Mouse (Mus musculus) hindbrain, embryonic 10.5 days (tissue): Measurements from ENCODE around the gene Ttc7. TPM values are rescaled to one million over a fixed set of nuclear protein-coding genes. Genes with fewer than 3 reads are reported as not detected.
A peak's percentile ranks its signal among the peaks of the same experiment; 100 is the strongest.

Experiments
- DNase-seq: peaks from one replicate; pipeline ENCODE4 v3.0.0-alpha.2; 2017; ENCODE audit warnings: low spot score
- H3K27ac ChIP-seq: fragments of 300-500 bp; sonication (generic); 2 replicates; pipeline ENCODE4 v1.5.1; 2016; ENCODE audit warnings: mild to moderate bottlenecking, moderate library complexity
- H3K27me3 ChIP-seq: fragments of 300-500 bp; sonication (generic); 2 replicates; pipeline ENCODE4 v1.6.1; 2016; ENCODE audit warnings: mild to moderate bottlenecking; ENCODE audit not compliant: poor library complexity, insufficient read depth, severe bottlenecking
- H3K36me3 ChIP-seq: fragments of 300-500 bp; sonication (generic); 2 replicates; pipeline ENCODE4 v1.6.1; 2016; ENCODE audit warnings: mild to moderate bottlenecking, moderate library complexity
- H3K4me1 ChIP-seq: fragments of 300-500 bp; sonication (generic); replicated peaks from 2 replicates; pipeline ENCODE4 v1.6.1; 2016; ENCODE audit warnings: mild to moderate bottlenecking
- H3K4me3 ChIP-seq: fragments of 300-500 bp; sonication (generic); 2 replicates; pipeline ENCODE4 v1.5.1; 2016; ENCODE audit warnings: mild to moderate bottlenecking, moderate library complexity
- H3K9me3 ChIP-seq: fragments of 300-500 bp; sonication (generic); 2 replicates; pipeline ENCODE4 v1.6.1; 2016; ENCODE audit warnings: mild to moderate bottlenecking, moderate library complexity
- WGBS: fragments of 180-500 bp; shearing (Covaris S2); methylation state at CpG from one replicate; pipeline ENCODE4 v1.1.7; 2016; 5-methylcytosine and 5-hydroxymethylcytosine counted together
- polyA plus RNA-seq: library from polyadenylated mRNA; unstranded; fragments of >200 nt; fragmentation: Nextera tagmentation; extraction: Ambion mirVana; gene quantifications from 2 replicates; pipeline ENCODE4 v1.2.1, GENCODE M21; 2016

Ttc7 gene
- polyA plus RNA-seq, 1 experiment from 2014 or later: 4.7 TPM

DNA sequence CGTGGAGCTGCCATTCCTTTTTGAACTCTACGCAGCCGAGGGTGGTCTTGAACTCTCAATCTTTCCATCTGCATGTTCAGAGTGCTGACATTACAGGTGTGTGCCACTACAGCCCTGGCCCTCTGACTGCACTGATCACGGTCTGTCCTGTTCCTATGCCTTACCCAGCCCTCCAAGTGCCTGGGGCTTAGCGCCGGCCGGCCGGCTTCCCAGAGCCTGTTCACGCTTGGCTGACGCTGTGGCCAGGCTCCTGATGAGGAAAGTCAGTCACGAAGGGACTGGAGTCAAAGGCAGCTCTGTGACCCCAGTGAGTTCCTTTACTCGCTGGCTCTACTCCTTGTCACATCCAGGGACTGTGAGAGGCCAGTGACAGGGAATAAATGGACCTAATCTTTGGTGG, 29.7 kb downstream of the Ttc7 start:
- H3K27me3 ChIP-seq: peaks cover 9% of the 10 kb centered on the region; the same call in 1 of the 2 replicates
- no peak overlapping the region for H3K4me3 ChIP-seq
- H3K27ac ChIP-seq: 0 out of 2 replicates have a peak overlapping the region, but pooled peaks have one; percentile 5
- H3K9me3 ChIP-seq: no peaks in the 10 kb centered on the region
- WGBS: 42% methylated on average over 12 of the region's 12 CpGs
- peak; percentile 44 for DNase-seq
- H3K4me1 ChIP-seq: peaks cover 52% of the 10 kb centered on the region
- H3K36me3 ChIP-seq: no peaks in the 10 kb centered on the region

DNA sequence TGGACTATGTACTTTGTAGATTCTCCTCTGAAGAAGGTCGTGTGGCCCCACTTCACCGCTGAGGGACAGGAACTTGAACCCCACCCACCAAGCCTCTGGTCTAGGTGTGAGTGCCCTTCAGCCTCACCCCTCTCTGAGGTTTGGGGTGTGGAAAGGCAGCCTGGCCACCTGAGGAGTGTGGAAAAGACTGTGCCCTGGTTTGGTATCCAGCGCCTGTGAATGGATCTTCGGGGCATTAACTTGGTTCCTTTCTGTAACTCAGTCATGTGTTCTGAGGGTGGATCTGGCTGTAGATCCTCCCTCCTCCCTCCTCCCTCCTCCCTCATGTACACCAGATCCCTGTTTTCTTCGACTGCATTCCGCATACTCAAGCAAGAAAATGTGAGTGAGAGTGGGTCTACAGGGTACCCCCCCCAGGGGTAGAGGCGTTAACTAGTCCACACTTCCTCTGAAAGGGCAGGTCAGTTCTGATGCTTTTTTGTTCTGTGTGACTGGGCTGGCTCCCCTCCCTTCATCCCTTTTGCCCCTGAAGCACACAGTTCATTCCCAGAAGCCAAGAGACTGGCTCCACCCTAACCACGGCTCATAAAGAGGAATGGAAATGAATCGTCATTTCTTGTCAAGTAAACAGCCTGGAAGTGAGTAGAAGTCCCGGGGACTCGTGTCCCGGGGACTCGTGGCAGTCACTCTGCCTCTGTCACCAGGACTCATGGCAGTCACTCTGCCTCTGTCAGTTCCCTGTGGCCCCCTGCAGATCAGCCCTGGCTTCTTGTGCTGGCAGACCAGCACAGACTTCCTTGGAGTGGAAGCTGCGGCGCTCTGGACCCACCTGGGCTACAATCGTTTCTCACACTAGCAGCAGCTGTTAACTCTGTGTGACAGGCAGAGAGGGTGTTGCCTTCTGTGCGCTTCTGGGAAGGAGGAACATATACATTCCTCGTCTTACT, 30.5 kb downstream of the Ttc7 start:
- H3K36me3 ChIP-seq: no peaks in the 10 kb centered on the region
- 63% methylated on average over 18 of the region's 18 CpGs for WGBS

DNA sequence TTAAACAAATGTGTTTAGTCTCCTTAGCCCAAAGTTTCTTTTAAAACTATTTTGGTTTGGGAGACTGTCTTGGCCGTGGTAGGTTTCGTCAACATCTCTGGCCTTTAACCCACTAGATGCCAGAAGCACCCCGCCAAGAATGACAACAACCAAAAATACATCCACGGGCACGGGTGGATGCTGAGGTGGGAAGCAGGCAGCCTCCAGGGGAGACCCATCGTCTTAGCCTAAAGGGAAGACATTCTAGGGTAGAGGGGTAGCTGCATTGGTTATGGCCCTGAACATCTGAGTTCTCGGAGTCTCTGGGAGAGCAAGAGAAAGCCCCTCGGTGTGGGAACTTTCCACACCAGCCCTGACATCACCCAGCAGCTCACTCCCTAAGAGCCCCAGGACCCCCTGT, 31.4 kb downstream of the Ttc7 start:
- peaks cover 9% of the 10 kb centered on the region; the same call in 1 of the 2 replicates for H3K27me3 ChIP-seq
- WGBS: 78% methylated on average over 8 of the region's 8 CpGs
- DNase-seq: no peak
- peaks cover 60% of the 10 kb centered on the region for H3K4me1 ChIP-seq
- no peaks in the 10 kb centered on the region for H3K9me3 ChIP-seq
- H3K4me3 ChIP-seq: no peak overlapping the region
- peak overlapping the region; percentile 31; the same call in 1 of the 2 replicates for H3K27ac ChIP-seq
- no peaks in the 10 kb centered on the region for H3K36me3 ChIP-seq

More for the DNA sequence above, 30.5 kb downstream of the Ttc7 start:
- no peaks in the 10 kb centered on the region for H3K9me3 ChIP-seq
- H3K27ac ChIP-seq: 0 out of 2 replicates have a peak overlapping the region, but pooled peaks have one; percentile 5
- no peak overlapping the region for H3K4me3 ChIP-seq
- H3K4me1 ChIP-seq: peaks cover 60% of the 10 kb centered on the region
- no peak for DNase-seq
- peaks cover 9% of the 10 kb centered on the region; the same call in 1 of the 2 replicates for H3K27me3 ChIP-seq

DNA sequence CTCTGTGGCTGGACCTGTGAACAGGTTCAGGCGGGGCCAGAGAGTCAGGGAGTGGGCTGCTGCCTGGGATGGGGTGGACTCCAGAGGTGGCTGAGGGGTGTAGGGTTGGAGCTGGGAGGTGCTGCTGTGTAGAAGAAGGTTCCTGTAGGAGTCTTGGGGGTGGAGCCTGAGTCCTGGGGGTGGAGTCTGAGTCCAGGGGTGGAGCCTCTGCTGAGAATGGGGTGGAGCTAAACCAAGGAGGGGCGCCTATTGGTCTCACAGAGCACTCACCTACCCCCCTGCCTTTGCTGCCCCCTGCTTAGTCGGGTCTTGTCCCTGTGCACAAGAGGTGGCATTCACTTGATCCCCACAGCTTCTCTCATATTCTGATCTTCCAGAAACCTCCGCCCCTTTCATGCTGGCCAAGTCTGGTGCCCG, 31.9 kb downstream of the Ttc7 start:
- H3K4me3 ChIP-seq: no peak overlapping the region
- H3K36me3 ChIP-seq: no peaks in the 10 kb centered on the region
- 64% methylated on average over 5 of the region's 5 CpGs for WGBS
- H3K27ac ChIP-seq: peak overlapping the region; percentile 31; the same call in 1 of the 2 replicates
- H3K4me1 ChIP-seq: peaks cover 60% of the 10 kb centered on the region
- H3K9me3 ChIP-seq: no peaks in the 10 kb centered on the region
- peaks cover 9% of the 10 kb centered on the region; the same call in 1 of the 2 replicates for H3K27me3 ChIP-seq
- DNase-seq: no peak

DNA sequence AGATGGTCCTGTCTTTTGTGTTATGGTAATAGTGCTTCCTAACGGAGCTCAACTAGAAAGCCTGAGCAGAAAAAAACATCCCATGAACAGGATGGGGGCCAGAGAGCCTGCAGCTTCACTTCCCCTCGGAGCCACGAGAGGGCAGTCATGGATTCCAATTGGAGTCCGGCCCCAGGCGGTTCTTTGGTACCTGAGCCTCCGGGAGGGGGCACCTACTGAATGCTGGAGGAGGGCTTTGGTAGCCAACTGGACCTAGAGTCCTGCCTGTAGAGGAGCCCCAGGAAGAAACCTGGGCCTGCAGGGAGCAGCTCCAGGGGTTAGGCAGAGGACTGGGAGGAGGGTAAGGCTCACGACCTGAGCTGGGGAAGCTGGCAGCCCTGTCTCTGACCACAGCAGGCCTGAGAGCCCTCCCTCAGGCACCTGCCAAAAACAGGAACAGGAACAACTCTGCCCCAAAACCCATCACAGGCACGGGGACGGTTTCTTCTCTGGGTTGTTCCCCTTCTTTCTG, 32.4 kb downstream of the Ttc7 start:
- 9% methylated on average over 9 of the region's 9 CpGs for WGBS
- peak; percentile 89 for DNase-seq
- Histone ChIP-seq H3K4me1 (peaks cover 60% of the 10 kb centered on the region), H3K9me3 (no peaks in the 10 kb centered on the region), H3K27me3 (peaks cover 9% of the 10 kb centered on the region; the same call in 1 of the 2 replicates), H3K27ac (peak overlapping the region; percentile 68), H3K36me3 (no peaks in the 10 kb centered on the region), H3K4me3 (no peak overlapping the region)

DNA sequence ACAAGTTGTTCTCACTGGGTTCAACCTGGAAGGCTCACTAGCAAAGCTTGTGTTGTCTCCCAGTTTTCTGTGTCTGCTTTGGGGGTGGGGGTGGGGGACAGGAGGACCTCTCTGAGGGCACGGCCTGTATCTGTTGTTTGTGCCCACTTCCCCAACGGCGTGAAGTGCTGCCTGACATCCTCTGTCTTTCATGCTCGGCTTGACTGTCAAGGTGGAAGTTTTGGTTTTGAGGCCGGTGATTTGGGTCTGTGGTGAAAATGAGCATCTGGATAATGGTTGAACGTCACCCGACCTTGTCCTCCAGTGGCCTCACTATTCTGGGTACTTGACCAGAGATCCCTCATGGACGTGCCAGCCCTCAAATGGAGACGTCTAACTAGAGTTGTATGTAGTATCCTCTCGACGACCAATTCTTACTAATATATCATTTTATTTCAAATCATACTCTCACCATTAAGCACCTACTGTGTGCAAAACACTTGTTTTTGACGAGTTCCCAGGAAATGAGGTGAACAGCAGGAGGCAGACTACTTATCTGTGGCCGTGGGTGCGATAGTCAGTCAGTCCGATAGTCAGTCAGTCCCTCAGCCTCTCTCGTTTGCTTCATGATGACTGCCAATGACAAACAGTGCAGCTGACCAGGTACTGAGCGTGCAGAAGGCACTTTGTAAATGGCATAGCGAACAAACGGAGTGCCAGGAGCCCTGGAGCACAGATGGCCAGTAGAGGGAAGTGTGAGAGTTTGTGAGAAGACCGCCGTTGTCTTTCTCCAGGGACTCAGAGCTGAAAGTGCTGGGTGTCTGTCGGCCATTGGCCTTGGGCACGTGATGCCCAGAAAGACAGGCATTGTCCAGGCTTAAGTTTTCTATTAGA, 33.4 kb downstream of the Ttc7 start:
- no peak overlapping the region for H3K27ac ChIP-seq
- H3K4me3 ChIP-seq: no peak overlapping the region
- H3K36me3 ChIP-seq: no peaks in the 10 kb centered on the region
- 81% methylated on average over 23 of the region's 23 CpGs for WGBS
- H3K27me3 ChIP-seq: peaks cover 9% of the 10 kb centered on the region; the same call in 1 of the 2 replicates
- H3K9me3 ChIP-seq: no peaks in the 10 kb centered on the region
- no peak for DNase-seq
- peaks cover 60% of the 10 kb centered on the region for H3K4me1 ChIP-seq

DNA sequence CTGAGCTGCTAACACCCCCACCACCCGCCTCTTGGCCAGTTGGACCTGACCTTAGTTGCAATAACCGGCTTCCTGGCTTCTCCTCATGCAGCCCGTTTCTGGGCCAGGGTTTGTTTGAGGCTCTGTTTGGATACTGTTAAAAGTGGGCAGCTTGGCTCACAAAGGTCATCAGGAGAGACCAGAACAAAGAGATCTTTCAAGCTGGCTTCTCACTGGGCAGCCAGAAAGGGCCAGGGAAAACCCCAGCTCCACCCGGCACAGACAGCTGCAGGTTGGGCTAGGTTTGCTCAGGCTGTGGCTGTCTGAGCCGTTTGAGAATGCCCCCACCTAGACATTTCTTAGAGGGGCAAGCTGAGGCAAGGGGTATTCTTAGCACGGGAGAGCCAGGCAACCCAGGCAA, 34.6 kb downstream of the Ttc7 start:
- peak; percentile 33 for DNase-seq
- Histone ChIP-seq H3K4me3 (no peak overlapping the region), H3K9me3 (peaks cover 8% of the 10 kb centered on the region; the same call in 1 of the 2 replicates), H3K27ac (peak overlapping the region; percentile 71), H3K36me3 (no peaks in the 10 kb centered on the region), H3K27me3 (peaks cover 9% of the 10 kb centered on the region; the same call in 1 of the 2 replicates), H3K4me1 (peaks cover 53% of the 10 kb centered on the region)
- WGBS: 29% methylated on average over 6 of the region's 6 CpGs

DNA sequence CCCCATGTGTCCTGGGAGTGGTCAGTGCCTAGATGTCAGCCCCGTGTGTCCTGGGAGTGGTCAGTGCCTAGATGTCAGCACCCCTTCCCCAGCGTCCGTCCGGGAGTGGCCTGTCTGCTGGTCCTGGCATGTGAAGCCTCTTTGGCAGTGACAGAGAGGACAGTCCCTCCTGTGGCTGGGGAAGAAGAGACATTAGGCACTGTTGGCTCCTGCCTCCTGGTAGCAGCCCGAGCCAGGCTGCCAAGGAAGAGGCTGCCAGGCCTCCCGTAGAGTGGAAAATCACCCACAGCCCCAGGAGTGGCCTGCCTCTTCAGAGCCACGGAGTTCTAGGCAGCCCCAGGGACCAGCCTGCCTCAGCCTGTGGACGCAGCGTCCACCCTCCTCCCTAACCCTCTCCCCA, 35.3 kb downstream of the Ttc7 start:
- Histone ChIP-seq H3K27me3 (peaks cover 9% of the 10 kb centered on the region; the same call in 1 of the 2 replicates), H3K27ac (peak overlapping the region; percentile 71), H3K4me3 (no peak overlapping the region), H3K36me3 (no peaks in the 10 kb centered on the region; the same call in 1 of the 2 replicates), H3K9me3 (peaks cover 9% of the 10 kb centered on the region; the same call in 1 of the 2 replicates), H3K4me1 (peaks cover 50% of the 10 kb centered on the region)
- WGBS: 69% methylated on average over 9 of the region's 9 CpGs
- no peak for DNase-seq

DNA sequence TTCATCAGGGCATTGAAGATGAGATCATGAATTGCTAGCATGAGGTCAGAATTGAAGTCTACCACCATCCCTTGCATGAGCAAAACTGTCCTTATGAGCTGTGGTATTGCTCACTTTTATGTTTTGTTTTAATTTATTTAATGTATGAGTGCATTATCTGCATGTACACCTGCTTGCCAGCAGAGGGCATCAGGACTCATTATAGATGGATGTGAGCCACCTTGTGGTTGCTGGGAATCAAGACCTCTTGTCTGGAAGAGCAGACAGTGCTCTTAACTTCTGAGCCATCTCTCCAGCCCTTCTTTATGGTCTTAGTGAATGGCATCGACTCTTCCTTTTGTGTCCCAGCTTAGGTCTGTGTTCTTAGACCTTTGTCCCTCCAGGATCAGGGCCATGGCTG, 39.0 kb downstream of the Ttc7 start:
- no peaks in the 10 kb centered on the region for H3K27me3 ChIP-seq
- no peaks in the 10 kb centered on the region; the same call in 1 of the 2 replicates for H3K36me3 ChIP-seq
- peaks cover 33% of the 10 kb centered on the region for H3K4me1 ChIP-seq
- H3K4me3 ChIP-seq: no peak overlapping the region
- 80% methylated on average over 1 of the region's 1 CpGs for WGBS
- no peak for DNase-seq
- peaks cover 9% of the 10 kb centered on the region; the same call in 1 of the 2 replicates for H3K9me3 ChIP-seq
- no peak overlapping the region for H3K27ac ChIP-seq

DNA sequence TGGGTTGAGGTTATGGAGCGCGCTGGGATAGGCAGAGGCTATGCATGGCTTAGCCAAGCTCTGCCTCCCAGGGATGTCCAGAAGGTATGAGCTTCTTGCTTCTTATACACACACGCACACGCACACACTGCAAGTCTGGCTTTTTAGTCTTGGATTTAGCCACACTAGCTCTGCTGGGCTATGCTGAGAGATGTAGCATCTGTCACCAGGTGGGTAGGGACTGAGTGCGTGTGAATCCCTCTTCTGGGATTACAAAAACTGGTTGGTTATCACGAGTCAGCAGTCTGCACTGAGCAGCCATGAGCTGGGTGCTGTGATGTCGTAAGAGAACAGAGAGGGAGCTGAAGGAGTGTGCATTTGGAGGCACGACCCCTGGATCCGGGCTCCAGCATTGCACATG, 40.5 kb downstream of the Ttc7 start:
- 0 out of 2 replicates have a peak, but pooled peaks cover 2% of the 10 kb centered on the region for H3K27me3 ChIP-seq
- no peak for DNase-seq
- 89% methylated on average over 9 of the region's 9 CpGs for WGBS
- peaks cover 9% of the 10 kb centered on the region; the same call in 1 of the 2 replicates for H3K9me3 ChIP-seq
- H3K4me3 ChIP-seq: no peak overlapping the region
- H3K27ac ChIP-seq: 0 out of 2 replicates have a peak overlapping the region, but pooled peaks have one; percentile 16
- H3K4me1 ChIP-seq: peaks cover 32% of the 10 kb centered on the region
- H3K36me3 ChIP-seq: no peaks in the 10 kb centered on the region; the same call in 1 of the 2 replicates

DNA sequence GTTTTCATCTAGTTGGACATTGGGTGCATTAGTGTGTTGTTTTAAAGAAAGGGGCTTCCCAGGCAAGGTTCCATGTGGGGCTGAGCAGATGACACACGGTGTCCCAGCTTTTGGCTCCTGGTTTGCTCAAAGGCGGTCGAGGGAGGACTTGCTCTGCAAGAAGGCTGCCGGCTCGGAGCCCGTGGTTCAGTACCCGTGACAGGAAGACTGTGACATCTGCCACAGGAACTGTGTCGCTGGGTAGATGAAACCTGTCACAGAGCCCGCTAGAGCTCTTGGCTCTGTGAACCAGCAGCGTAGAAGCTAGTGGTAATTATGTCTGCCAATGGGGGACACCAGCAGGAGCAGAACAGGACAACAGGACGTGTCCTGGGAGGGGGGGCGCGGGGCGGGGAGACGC, 42.8 kb downstream of the Ttc7 start:
- Histone ChIP-seq H3K9me3 (peaks cover 9% of the 10 kb centered on the region; the same call in 1 of the 2 replicates), H3K4me3 (no peak overlapping the region), H3K4me1 (peaks cover 53% of the 10 kb centered on the region), H3K27ac (no peak overlapping the region), H3K36me3 (no peaks in the 10 kb centered on the region; the same call in 1 of the 2 replicates), H3K27me3 (peaks cover 23% of the 10 kb centered on the region)
- WGBS: 80% methylated on average over 15 of the region's 15 CpGs
- no peak for DNase-seq

DNA sequence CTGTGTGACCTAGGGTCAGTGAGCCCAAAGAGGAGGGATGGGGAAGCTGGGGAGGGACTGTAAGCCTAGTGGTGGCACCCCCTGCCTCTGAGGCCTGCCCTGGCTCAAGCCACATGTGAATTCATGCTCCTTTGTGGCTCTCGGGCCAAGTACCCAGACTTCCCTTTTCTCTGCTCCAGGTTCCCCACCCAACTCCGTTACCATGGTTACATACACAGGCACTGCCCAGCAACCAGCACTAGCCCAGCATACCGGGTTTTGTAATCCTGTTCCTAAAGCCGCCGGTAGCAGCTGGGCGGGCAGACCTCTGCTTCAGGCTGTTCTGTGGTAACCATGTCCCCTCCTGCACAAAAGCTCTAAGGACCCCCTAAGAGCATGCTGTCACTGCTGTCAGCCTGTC, 44.3 kb downstream of the Ttc7 start:
- peaks cover 4% of the 10 kb centered on the region; the same call in 1 of the 2 replicates for H3K9me3 ChIP-seq
- H3K27me3 ChIP-seq: peaks cover 27% of the 10 kb centered on the region
- WGBS: 17% methylated on average over 6 of the region's 6 CpGs
- peaks cover 68% of the 10 kb centered on the region for H3K4me1 ChIP-seq
- peak; percentile 76 for DNase-seq
- H3K4me3 ChIP-seq: no peak overlapping the region
- H3K27ac ChIP-seq: peak overlapping the region; percentile 83
- no peaks in the 10 kb centered on the region; the same call in 1 of the 2 replicates for H3K36me3 ChIP-seq
